Mouse (Mus musculus) stomach, embryonic 15.5 days (tissue): Measurements from ENCODE around the gene Ly6g5c. TPM values are rescaled to one million over a fixed set of nuclear protein-coding genes. Genes with fewer than 3 reads are reported as not detected.

Experiments
- ATAC-seq: fragments of 200-750 bp; cut with Nextera tagmentation; 2 replicates; pipeline ENCODE4 v1.8.0; 2017; ENCODE audit warnings: low read depth, moderate number of reproducible peaks, moderate TSS enrichment; ENCODE audit not compliant: insufficient read depth, low FRiP score
- H3K27ac ChIP-seq: fragments of 300-500 bp; sonication (generic); 2 replicates; pipeline ENCODE4 v1.5.1; 2015; ENCODE audit warnings: mild to moderate bottlenecking, inconsistent platforms
- H3K27me3 ChIP-seq: fragments of 300-500 bp; sonication (generic); replicated peaks from 2 replicates; pipeline ENCODE4 v1.6.1; 2015; ENCODE audit warnings: inconsistent platforms
- H3K36me3 ChIP-seq: fragments of 300-500 bp; sonication (generic); 2 replicates; pipeline ENCODE4 v1.6.1; 2015; ENCODE audit warnings: inconsistent platforms
- H3K4me1 ChIP-seq: fragments of 300-500 bp; sonication (generic); 2 replicates; pipeline ENCODE4 v1.6.1; 2015; ENCODE audit warnings: inconsistent platforms
- H3K4me2 ChIP-seq: fragments of 300-500 bp; sonication (generic); 2 replicates; pipeline ENCODE4 v1.6.1; 2015; ENCODE audit warnings: mild to moderate bottlenecking, inconsistent platforms
- H3K4me3 ChIP-seq: fragments of 300-500 bp; sonication (generic); replicated peaks from 2 replicates; pipeline ENCODE4 v1.5.1; 2015; ENCODE audit warnings: inconsistent platforms
- H3K9ac ChIP-seq: fragments of 300-500 bp; sonication (generic); 2 replicates; pipeline ENCODE4 v1.6.1; 2015; ENCODE audit warnings: inconsistent platforms
- H3K9me3 ChIP-seq: fragments of 300-500 bp; sonication (generic); 2 replicates; pipeline ENCODE4 v1.6.1; 2016; ENCODE audit warnings: inconsistent platforms
- WGBS: fragments of 180-500 bp; shearing (Covaris S2); methylation state at CpG from one replicate; pipeline ENCODE4 v1.1.7; 2015; 5-methylcytosine and 5-hydroxymethylcytosine counted together
- polyA plus RNA-seq: library from polyadenylated mRNA; unstranded; fragments of >200 nt; fragmentation: Nextera tagmentation; extraction: Ambion mirVana; gene quantifications from 2 replicates; pipeline ENCODE4 v1.2.1, GENCODE M21; 2015

Gene Ly6g5c
- polyA plus RNA-seq: not detected in 2 replicates

- WGBS: 75% methylated on average over 6 of the region's 6 CpGs
- Histone ChIP-seq H3K4me3 (no peak within 1 kb of the TSS), H3K4me2 (no peak within 1 kb of the TSS)
These were observed at the start of gene Ly6g5c for GRCm38 (mm10) chr17:35108097-35108496. Ly6g5c (plus strand) TSS chr17:35108279.

GRCm38 (mm10) chr17:35058316-35058715 is 49.8 kb upstream of the Ly6g5c start:
- Histone ChIP-seq H3K9ac (no peak overlapping the region), H3K4me3 (peak overlapping the region; percentile 69), H3K4me2 (no peak overlapping the region; the same call in 1 of the 2 replicates), H3K27me3 (no peaks in the 10 kb centered on the region), H3K27ac (peak overlapping the region; percentile 91), H3K4me1 (peaks cover 39% of the 10 kb centered on the region), H3K36me3 (peaks cover 50% of the 10 kb centered on the region), H3K9me3 (no peaks in the 10 kb centered on the region)
- 56% methylated on average over 9 of the region's 9 CpGs for WGBS
- ATAC-seq: no peak

More at GRCm38 (mm10) chr17:35108097-35108496, at the start of gene Ly6g5c:
- peaks cover 3% of the 10 kb centered on the region; the same call in 1 of the 2 replicates for H3K4me1 ChIP-seq
- no peaks in the 10 kb centered on the region for H3K27me3 ChIP-seq
- H3K27ac ChIP-seq: no peak within 1 kb of the TSS
- 0 out of 2 replicates have a peak, but pooled peaks cover 2% of the 10 kb centered on the region for H3K36me3 ChIP-seq
- no peak for ATAC-seq
- no peaks in the 10 kb centered on the region for H3K9me3 ChIP-seq
- no peak within 1 kb of the TSS for H3K9ac ChIP-seq

- Histone ChIP-seq H3K4me2 (peak within 1 kb of the TSS; percentile 83), H3K4me1 (peaks cover 43% of the 10 kb centered on the region), H3K27ac (peak within 1 kb of the TSS; percentile 91), H3K36me3 (peaks cover 44% of the 10 kb centered on the region), H3K4me3 (peak within 1 kb of the TSS; percentile 69), H3K27me3 (no peaks in the 10 kb centered on the region), H3K9ac (peak within 1 kb of the TSS; percentile 78), H3K9me3 (no peaks in the 10 kb centered on the region)
- ATAC-seq: peak; percentile 86
- WGBS: under 1% methylated on average over 57 of the region's 57 CpGs
These were observed 48.9 kb upstream of the Ly6g5c start, which contains the start of gene Ddah2 for GRCm38 (mm10) chr17:35058911-35059892. Ddah2 (plus strand) TSS chr17:35059035.

- Histone ChIP-seq H3K4me1 (peaks cover 51% of the 10 kb centered on the region), H3K36me3 (peaks cover 38% of the 10 kb centered on the region), H3K27me3 (no peaks in the 10 kb centered on the region), H3K4me2 (peak overlapping the region; percentile 83), H3K4me3 (peak overlapping the region; percentile 69), H3K9me3 (no peaks in the 10 kb centered on the region), H3K9ac (peak overlapping the region; percentile 36; the same call in 1 of the 2 replicates), H3K27ac (no peak overlapping the region)
- ATAC-seq: no peak
- 29% methylated on average over 14 of the region's 14 CpGs for WGBS
These were observed 48.0 kb upstream of the Ly6g5c start for GRCm38 (mm10) chr17:35060071-35060470.

- no peak for ATAC-seq
- peaks cover 33% of the 10 kb centered on the region for H3K36me3 ChIP-seq
- H3K4me2 ChIP-seq: peak overlapping the region; percentile 83
- H3K27me3 ChIP-seq: no peaks in the 10 kb centered on the region
- no peak overlapping the region; the same call in 1 of the 2 replicates for H3K9ac ChIP-seq
- H3K27ac ChIP-seq: no peak overlapping the region
- H3K4me1 ChIP-seq: peaks cover 58% of the 10 kb centered on the region
- 58% methylated on average over 22 of the region's 22 CpGs for WGBS
- H3K9me3 ChIP-seq: no peaks in the 10 kb centered on the region
- peak overlapping the region; percentile 69 for H3K4me3 ChIP-seq
These were observed 47.3 kb upstream of the Ly6g5c start for GRCm38 (mm10) chr17:35060737-35061297.

GRCm38 (mm10) chr17:35061299-35061698 is 46.8 kb upstream of the Ly6g5c start:
- Histone ChIP-seq H3K4me3 (no peak overlapping the region), H3K36me3 (peaks cover 28% of the 10 kb centered on the region), H3K4me2 (0 out of 2 replicates have a peak overlapping the region, but pooled peaks have one; percentile 2), H3K27me3 (no peaks in the 10 kb centered on the region), H3K9ac (no peak overlapping the region), H3K27ac (no peak overlapping the region), H3K4me1 (peaks cover 58% of the 10 kb centered on the region), H3K9me3 (no peaks in the 10 kb centered on the region)
- WGBS: 82% methylated on average over 8 of the region's 8 CpGs
- ATAC-seq: no peak

GRCm38 (mm10) chr17:35063466-35063865 is 44.6 kb upstream of the Ly6g5c start:
- ATAC-seq: no peak
- no peaks in the 10 kb centered on the region for H3K9me3 ChIP-seq

GRCm38 (mm10) chr17:35064378-35064877 is 43.7 kb upstream of the Ly6g5c start:
- Histone ChIP-seq H3K9me3 (no peaks in the 10 kb centered on the region), H3K4me3 (peak overlapping the region; percentile 35), H3K4me1 (peaks cover 51% of the 10 kb centered on the region), H3K36me3 (peaks cover 17% of the 10 kb centered on the region), H3K27ac (peak overlapping the region; percentile 84), H3K27me3 (0 out of 2 replicates have a peak, but pooled peaks cover 6% of the 10 kb centered on the region), H3K4me2 (peak overlapping the region; percentile 61), H3K9ac (no peak overlapping the region)
- 28% methylated on average over 10 of the region's 10 CpGs for WGBS
- ATAC-seq: 0 out of 2 replicates have a peak, but pooled peaks have one; percentile 1

More at GRCm38 (mm10) chr17:35063466-35063865, 44.6 kb upstream of the Ly6g5c start:
- Histone ChIP-seq H3K27me3 (0 out of 2 replicates have a peak, but pooled peaks cover 6% of the 10 kb centered on the region), H3K27ac (0 out of 2 replicates have a peak overlapping the region, but pooled peaks have one; percentile 84), H3K4me1 (peaks cover 55% of the 10 kb centered on the region), H3K9ac (no peak overlapping the region), H3K4me2 (no peak overlapping the region), H3K4me3 (no peak overlapping the region), H3K36me3 (peaks cover 17% of the 10 kb centered on the region)
- WGBS: 82% methylated on average over 3 of the region's 3 CpGs

- WGBS: 4% methylated on average over 48 of the region's 48 CpGs
- Histone ChIP-seq H3K27me3 (0 out of 2 replicates have a peak, but pooled peaks cover 6% of the 10 kb centered on the region), H3K36me3 (peaks cover 15% of the 10 kb centered on the region), H3K27ac (peak within 1 kb of the TSS; percentile 84), H3K4me2 (peak within 1 kb of the TSS; percentile 61), H3K9me3 (no peaks in the 10 kb centered on the region), H3K4me1 (peaks cover 45% of the 10 kb centered on the region), H3K4me3 (peak within 1 kb of the TSS; percentile 35), H3K9ac (no peak within 1 kb of the TSS)
- peak; percentile 74 for ATAC-seq
These were observed 42.8 kb upstream of the Ly6g5c start, which contains the start of gene Ly6g6c for GRCm38 (mm10) chr17:35064951-35065947. Ly6g6c (plus strand) TSS chr17:35065388.

GRCm38 (mm10) chr17:35066084-35066483 is 42.0 kb upstream of the Ly6g5c start, which contains the start of gene Mpig6b:
Mpig6b (minus strand) TSS chr17:35066184.
- Histone ChIP-seq H3K9ac (no peak within 1 kb of the TSS), H3K36me3 (peaks cover 7% of the 10 kb centered on the region), H3K9me3 (no peaks in the 10 kb centered on the region), H3K27ac (peak within 1 kb of the TSS; percentile 84), H3K4me2 (peak within 1 kb of the TSS; percentile 61), H3K27me3 (0 out of 2 replicates have a peak, but pooled peaks cover 6% of the 10 kb centered on the region), H3K4me1 (peaks cover 37% of the 10 kb centered on the region), H3K4me3 (peak within 1 kb of the TSS; percentile 35)
- no peak for ATAC-seq
- WGBS: 57% methylated on average over 10 of the region's 10 CpGs
